16 mouse cellular contexts compared by ENCODE assay signal in genomic region chr15:83009532-83009931, GRCm38 (mm10). TPM values are rescaled to one million over a fixed set of nuclear protein-coding genes. Genes with fewer than 3 reads are reported as not detected.
DNase-seq lines count a peak whose midpoint lies in the region; ATAC-seq and TF ChIP-seq lines count a peak whose summit lies in the region.
"Had no signal": no experiment of that assay in that cellular context is flagged by ENCODE, and none has a peak within 500 bp of the region (broad histone marks: within the 10 kb centered on the region; RNA-seq: fewer than 3 reads in every experiment).

No protein-coding gene starts in this region.

- peak; percentile 46 to 67 for TF ChIP-seq EP300 in MEL (IDR thresholded peaks at IDR 0.05; ENCODE audit: low read depth in 1 of 2, low read length in 2 of 2)

- no peak for TF ChIP-seq CTCF in MEL (IDR thresholded peaks at IDR 0.05 in 2 of 3, conservative IDR thresholded peaks at IDR 0.05 in 1 of 3; ENCODE audit: control insufficient read depth in 1 of 3, insufficient read depth in 1 of 3, low read depth in 2 of 3, low read length in 3 of 3, poor library complexity in 1 of 3, severe bottlenecking in 1 of 3)

- no peak overlapping the region for H3K4me3 ChIP-seq in liver, embryonic 13.5 days (replicated peaks)
- no peak overlapping the region for H3K4me3 ChIP-seq in liver, embryonic 12.5 days
- no peak overlapping the region for H3K4me3 ChIP-seq in MEL (ENCODE audit: control insufficient read depth in 1 of 2, insufficient read depth in 1 of 2, low read depth in 2 of 2, low read length in 2 of 2)
- H3K4me3 ChIP-seq in macrophage (ENCODE audit: inconsistent target) = no peak overlapping the region
- no peak overlapping the region for H3K4me3 ChIP-seq in neural tube, embryonic 15.5 days (replicated peaks)
- H3K4me3 ChIP-seq: embryonic facial prominence, embryonic 13.5 days; heart, embryonic 10.5 days had no signal

- H3K9ac ChIP-seq in liver, embryonic 13.5 days = no peak overlapping the region
- no peak overlapping the region for H3K9ac ChIP-seq in liver, embryonic 12.5 days
- H3K9ac ChIP-seq in MEL (ENCODE audit: control insufficient read depth, low read depth, low read length, poor library complexity, severe bottlenecking) = peak overlapping the region; percentile 0
- no peak overlapping the region for H3K9ac ChIP-seq in neural tube, embryonic 15.5 days (replicated peaks)
- H3K9ac ChIP-seq: embryonic facial prominence, embryonic 13.5 days; hindbrain, embryonic 14.5 days; lung, embryonic 14.5 days had no signal

- H3K9me3 ChIP-seq in liver, embryonic 13.5 days (replicated peaks) = no peaks in the 10 kb centered on the region
- no peaks in the 10 kb centered on the region for H3K9me3 ChIP-seq in liver, embryonic 12.5 days (replicated peaks)
- no peaks in the 10 kb centered on the region for H3K9me3 ChIP-seq in MEL (replicated peaks; ENCODE audit: insufficient read depth, low read length)
- no peaks in the 10 kb centered on the region for H3K9me3 ChIP-seq in neural tube, embryonic 15.5 days (replicated peaks)
- H3K9me3 ChIP-seq: embryonic facial prominence, embryonic 13.5 days; heart, embryonic 10.5 days had no signal

- H3K4me2 ChIP-seq in liver, embryonic 13.5 days = no peak overlapping the region
- no peak overlapping the region for H3K4me2 ChIP-seq in liver, embryonic 12.5 days
- no peak overlapping the region for H3K4me2 ChIP-seq in neural tube, embryonic 15.5 days
- H3K4me2 ChIP-seq: embryonic facial prominence, embryonic 13.5 days; hindbrain, embryonic 14.5 days; lung, embryonic 14.5 days had no signal

- no peaks in the 10 kb centered on the region for H3K27me3 ChIP-seq in liver, embryonic 13.5 days
- H3K27me3 ChIP-seq in liver, embryonic 12.5 days (replicated peaks) = no peaks in the 10 kb centered on the region
- H3K27me3 ChIP-seq in MEL (ENCODE audit: control insufficient read depth in 1 of 2, insufficient read depth in 2 of 2, low read length in 2 of 2) = no peaks in the 10 kb centered on the region
- peaks cover 17% of the 10 kb centered on the region; the same call in 1 of the 2 replicates for H3K27me3 ChIP-seq in neural tube, embryonic 15.5 days (replicated peaks)
- H3K27me3 ChIP-seq: embryonic facial prominence, embryonic 13.5 days had no signal

- no peaks in the 10 kb centered on the region for H3K36me3 ChIP-seq in liver, embryonic 13.5 days
- no peaks in the 10 kb centered on the region for H3K36me3 ChIP-seq in liver, embryonic 12.5 days
- H3K36me3 ChIP-seq in MEL (ENCODE audit: control insufficient read depth in 1 of 2, insufficient read depth in 2 of 2, low read length in 2 of 2) (peaks cover 0 to 9% of the 10 kb centered on the region in 2 experiments; a peak in 2 of 4 replicates), macrophage (ENCODE audit: inconsistent target) (peaks cover 55% of the 10 kb centered on the region)
- no peaks in the 10 kb centered on the region for H3K36me3 ChIP-seq in neural tube, embryonic 15.5 days
- H3K36me3 ChIP-seq: embryonic facial prominence, embryonic 13.5 days; heart, embryonic 10.5 days had no signal

- DNase-seq in liver, embryonic 13.5 days = no peak
- DNase-seq in CD4-positive, CD25-positive, alpha-beta regulatory T cell, adult 2 months (ENCODE audit: low read depth, low spot score) = peak; percentile 11
- peak; percentile 76 for DNase-seq in MEL (ENCODE audit: low read depth, low spot score)
- DNase-seq in ovary, postnatal 10 days (ENCODE audit: low spot score) = no peak
- no peak for DNase-seq in embryo, embryonic 9.5 days (ENCODE audit: extremely low spot score)
- DNase-seq: adrenal gland, adult 8-10 months; cerebellum, adult 11-12 months; lung, embryonic 14.5 days had no signal

- peaks cover 24% of the 10 kb centered on the region for H3K4me1 ChIP-seq in liver, embryonic 13.5 days (replicated peaks)
- peaks cover 22% of the 10 kb centered on the region for H3K4me1 ChIP-seq in liver, embryonic 12.5 days
- H3K4me1 ChIP-seq in MEL (ENCODE audit: control insufficient read depth in 1 of 2, insufficient read depth in 2 of 2, low read length in 2 of 2) = peaks cover 3 to 34% of the 10 kb centered on the region in 2 experiments
- H3K4me1 ChIP-seq in neural tube, embryonic 15.5 days = peaks cover 21% of the 10 kb centered on the region

- no peak for TF ChIP-seq POLR2A in MEL (IDR thresholded peaks at IDR 0.05; ENCODE audit: control insufficient read depth in 1 of 2, insufficient read depth in 1 of 2, low read depth in 1 of 2, low read length in 2 of 2, poor library complexity in 1 of 2)

- no peak for TF ChIP-seq RAD21 in MEL (IDR thresholded peaks at IDR 0.05; ENCODE audit: low read depth, low read length)

- peak; percentile 41; the same call in 1 of the 2 replicates for ATAC-seq in liver, embryonic 13.5 days (ENCODE audit: low read depth)
- no peak for ATAC-seq in liver, embryonic 12.5 days
- no peak for ATAC-seq in neural tube, embryonic 15.5 days (ENCODE audit: low FRiP score)
- ATAC-seq: Patski had no signal

- H3K79me2 ChIP-seq in MEL (ENCODE audit: control insufficient read depth, insufficient read depth, low read length, poor library complexity) (no peaks in the 10 kb centered on the region), macrophage (ENCODE audit: inconsistent target) (peaks cover 12% of the 10 kb centered on the region; the same call in 1 of the 2 replicates)

- WGBS in liver, embryonic 13.5 days (ENCODE audit: insufficient replicate concordance) = 41% methylated on average over 6 of the region's 6 CpGs
- WGBS in liver, embryonic 12.5 days (ENCODE audit: insufficient replicate concordance) = 27% methylated on average over 6 of the region's 6 CpGs
- WGBS in macrophage (ENCODE audit: missing documents) = 8% methylated on average over 6 of the region's 6 CpGs
- 90% methylated on average over 6 of the region's 6 CpGs for WGBS in neural tube, embryonic 15.5 days

- no peak overlapping the region for H3K27ac ChIP-seq in liver, embryonic 13.5 days
- H3K27ac ChIP-seq in liver, embryonic 12.5 days = no peak overlapping the region
- peak overlapping the region; percentile 39 for H3K27ac ChIP-seq in MEL (ENCODE audit: control insufficient read depth, low read depth, low read length)
- H3K27ac ChIP-seq in macrophage = peak overlapping the region; percentile 87
- H3K27ac ChIP-seq in neural tube, embryonic 15.5 days (replicated peaks) = no peak overlapping the region
- H3K27ac ChIP-seq: embryonic facial prominence, embryonic 13.5 days; hindbrain, embryonic 14.5 days; kidney, postnatal 0 days had no signal

TF ChIP-seq in MEL, 35 proteins besides CTCF, POLR2A, EP300 and RAD21 (continues in another document):
- no peak for TF ChIP-seq ZMIZ1 (IDR thresholded peaks at IDR 0.05; ENCODE audit: low read depth, low read length)
- TF ChIP-seq MEF2A (IDR thresholded peaks at IDR 0.05; ENCODE audit: extremely low read depth, insufficient replicate concordance, low read depth, low read length, poor library complexity, severe bottlenecking) = no peak
- TF ChIP-seq CHD1 (IDR thresholded peaks at IDR 0.05; ENCODE audit: low read depth, low read length) = no peak
- TF ChIP-seq MAX (IDR thresholded peaks at IDR 0.05; ENCODE audit: low read length) = 0 out of 2 replicates have a peak, but pooled peaks have one; percentile 45
- TF ChIP-seq MYB (IDR thresholded peaks at IDR 0.05; ENCODE audit: low read depth, low read length) = no peak
- peak; percentile 47; the same call in 1 of the 2 replicates for TF ChIP-seq ELF1 (IDR thresholded peaks at IDR 0.05; ENCODE audit: low read depth, low read length)
- no peak for TF ChIP-seq TAL1 (IDR thresholded peaks at IDR 0.05; ENCODE audit: low read length)
- TF ChIP-seq SMC3 (IDR thresholded peaks at IDR 0.05; ENCODE audit: low read depth, low read length) = no peak
- no peak for TF ChIP-seq USF2 (IDR thresholded peaks at IDR 0.05; ENCODE audit: borderline replicate concordance in 1 of 2, insufficient read depth in 1 of 2, low read depth in 1 of 2, low read length in 2 of 2)
- no peak for TF ChIP-seq POLR2AphosphoS2 (IDR thresholded peaks at IDR 0.05; ENCODE audit: low read length)
- no peak for TF ChIP-seq GATA1 (IDR thresholded peaks at IDR 0.05; ENCODE audit: low read depth, low read length)
- no peak for TF ChIP-seq JUND (IDR thresholded peaks at IDR 0.05; ENCODE audit: low read depth, low read length)
- peak; percentile 35; the same call in 1 of the 2 replicates for TF ChIP-seq MXI1 (IDR thresholded peaks at IDR 0.05; ENCODE audit: low read depth, low read length)
- TF ChIP-seq NELFE (IDR thresholded peaks at IDR 0.05; ENCODE audit: low read depth, low read length) = no peak
- TF ChIP-seq MAZ (IDR thresholded peaks at IDR 0.05; ENCODE audit: low read depth, low read length) = no peak
- peak; percentile 74; the same call in 1 of the 2 replicates for TF ChIP-seq MYC (IDR thresholded peaks at IDR 0.05; ENCODE audit: low read depth, low read length)

RNA-seq across cellular contexts. Expression of gene Tcf20, which starts 21.9 kb away (rescaled TPM):
- polyA plus RNA-seq in liver, embryonic 13.5 days (2015; fragmentation: Nextera tagmentation; extraction: Ambion mirVana) = 3.0 and 3.1 TPM in 2 replicates
- 3.9 and 4.0 TPM in 2 replicates for polyA plus RNA-seq in liver, embryonic 12.5 days (2016; fragmentation: Nextera tagmentation; extraction: Ambion mirVana)
- 84.9 and 91.8 TPM in 2 replicates for total RNA-seq in MEL (2012; rRNA removed)
- 10 to 100 TPM; 34.7 to 92.0 TPM for polyA plus RNA-seq in MEL (2012; ENCODE audit: insufficient read depth in 1 of 2, insufficient read length in 2 of 2, low read depth in 1 of 2, low replicate concordance in 2 of 2, missing spikeins in 1 of 2)
- total RNA-seq in macrophage (2018; cell fraction: chromatin; rRNA removed) = 100 to 1,000 TPM in 2 of 26 experiments, 10 to 100 TPM in 24; 35.9 to 104 (median 78.9) TPM
- 10 to 100 TPM; 31.5 to 71.3 (median 44.8) TPM for total RNA-seq in macrophage (2018; cell fraction: cytosol; rRNA removed)
- total RNA-seq in macrophage (2018; cell fraction: nucleus; rRNA removed) = 10 to 100 TPM; 33.8 to 91.9 (median 57.5) TPM
- polyA plus RNA-seq in macrophage (2018) = 14.9 to 18.5 TPM (median 15.9 TPM) in 3 replicates
- polyA plus RNA-seq in neural tube, embryonic 15.5 days (2015; fragmentation: Nextera tagmentation; extraction: Ambion mirVana) = 11.2 and 11.5 TPM in 2 replicates

RNA-seq across cellular contexts. Expression of gene Nfam1, which starts 23.6 kb away (rescaled TPM):
- 5.9 and 7.0 TPM in 2 replicates for polyA plus RNA-seq in liver, embryonic 13.5 days (2015; fragmentation: Nextera tagmentation; extraction: Ambion mirVana)
- 6.2 and 6.4 TPM in 2 replicates for polyA plus RNA-seq in liver, embryonic 12.5 days (2016; fragmentation: Nextera tagmentation; extraction: Ambion mirVana)
- 4.8 and 7.4 TPM in 2 replicates for total RNA-seq in MEL (2012; rRNA removed)
- polyA plus RNA-seq in MEL (2012; ENCODE audit: insufficient read depth in 1 of 2, insufficient read length in 2 of 2, low read depth in 1 of 2, low replicate concordance in 2 of 2, missing spikeins in 1 of 2) (10 to 100 TPM in 1 of 2 experiments, not detected in 1; 10.5 TPM), macrophage (2018) (46.2 to 91.4 TPM (median 57.7 TPM) in 3 replicates)
- 10 to 100 TPM in 20 of 26 experiments, 1 to 10 TPM in 6; 4.5 to 70.6 (median 39.8) TPM for total RNA-seq in macrophage (2018; cell fraction: chromatin; rRNA removed)
- total RNA-seq in macrophage (2018; cell fraction: cytosol; rRNA removed) = 10 to 100 TPM; 33.2 to 95.9 (median 60.8) TPM
- total RNA-seq in macrophage (2018; cell fraction: nucleus; rRNA removed) = 100 to 1,000 TPM in 2 of 26 experiments, 10 to 100 TPM in 24; 11.9 to 109 (median 63.4) TPM
- polyA plus RNA-seq in neural tube, embryonic 15.5 days (2015; fragmentation: Nextera tagmentation; extraction: Ambion mirVana) = 1.7 and 2.5 TPM in 2 replicates
- polyA plus RNA-seq: Patski had no signal

Comparison
In these comparisons a context has a peak if more than half of its experiments do, and no peak if none do; other contexts are left out.
1. DNase-seq: peak in CD4-positive, CD25-positive, alpha-beta regulatory T cell, adult 2 months (single experiment) and MEL (single experiment); none in liver, embryonic 13.5 days (single experiment), ovary, postnatal 10 days (single experiment) and embryo, embryonic 9.5 days (single experiment).
2. H3K27ac ChIP-seq: peak in MEL (single experiment) and macrophage (single experiment); none in liver, embryonic 13.5 days (single experiment), liver, embryonic 12.5 days (single experiment) and neural tube, embryonic 15.5 days (single experiment).